Mouse (Mus musculus) embryonic facial prominence, embryonic 13.5 days (tissue): ENCODE data around the gene Lsm10. TPM values are rescaled to one million over a fixed set of nuclear protein-coding genes. Genes with fewer than 3 reads are reported as not detected.
A peak's percentile ranks its signal among the peaks of the same experiment; 100 is the strongest.

Experiments
- ATAC-seq: fragments of 200-750 bp; cut with Nextera tagmentation; 2 replicates; pipeline ENCODE4 v1.8.0; 2017; ENCODE audit warnings: low read depth; ENCODE audit not compliant: insufficient number of reproducible peaks, insufficient read depth, low FRiP score, low TSS enrichment
- H3K27ac ChIP-seq: fragments of 300-500 bp; sonication (generic); 2 replicates; pipeline ENCODE4 v1.5.1; 2015; ENCODE audit warnings: moderate library complexity, mild to moderate bottlenecking, inconsistent platforms
- H3K27me3 ChIP-seq: fragments of 300-500 bp; sonication (generic); 2 replicates; pipeline ENCODE4 v1.6.1; 2015; ENCODE audit warnings: mild to moderate bottlenecking, inconsistent platforms
- H3K36me3 ChIP-seq: fragments of 300-500 bp; sonication (generic); 2 replicates; pipeline ENCODE4 v1.6.1; 2015; ENCODE audit warnings: mild to moderate bottlenecking, inconsistent platforms
- H3K4me1 ChIP-seq: fragments of 300-500 bp; sonication (generic); 2 replicates; pipeline ENCODE4 v1.6.1; 2015; ENCODE audit warnings: inconsistent platforms
- H3K4me2 ChIP-seq: fragments of 300-500 bp; sonication (generic); 2 replicates; pipeline ENCODE4 v1.6.1; 2015; ENCODE audit warnings: moderate library complexity, mild to moderate bottlenecking, inconsistent platforms
- H3K4me3 ChIP-seq: fragments of 300-500 bp; sonication (generic); 2 replicates; pipeline ENCODE4 v1.5.1; 2015; ENCODE audit warnings: mild to moderate bottlenecking, inconsistent platforms
- H3K9ac ChIP-seq: fragments of 300-500 bp; sonication (generic); 2 replicates; pipeline ENCODE4 v1.6.1; 2015; ENCODE audit warnings: mild to moderate bottlenecking, inconsistent platforms
- H3K9me3 ChIP-seq: fragments of 300-500 bp; sonication (generic); 2 replicates; pipeline ENCODE4 v1.6.1; 2016; ENCODE audit warnings: inconsistent platforms
- WGBS: fragments of 180-500 bp; shearing (Covaris S2); methylation state at CpG from one replicate; pipeline ENCODE4 v1.1.7; 2015; ENCODE audit warnings: mixed read lengths; 5-methylcytosine and 5-hydroxymethylcytosine counted together
- polyA plus RNA-seq: library from polyadenylated mRNA; unstranded; fragments of >200 nt; fragmentation: Nextera tagmentation; extraction: Ambion mirVana; gene quantifications from 2 replicates; pipeline ENCODE4 v1.2.1, GENCODE M21; 2015

Gene Lsm10
- 46.7 and 50.3 TPM in 2 replicates for polyA plus RNA-seq

GRCm38 (mm10) chr4:126096464-126097111 lies at the start of gene Lsm10:
Lsm10 (plus strand) TSS chr4:126096623.
- peak within 1 kb of the TSS; percentile 82 for H3K27ac ChIP-seq
- 0 out of 2 replicates have a peak, but pooled peaks cover 14% of the 10 kb centered on the region for H3K36me3 ChIP-seq
- H3K4me1 ChIP-seq = 0 out of 2 replicates have a peak, but pooled peaks cover 2% of the 10 kb centered on the region
- peak within 1 kb of the TSS; percentile 61 for H3K4me2 ChIP-seq
- ATAC-seq = peak; percentile 97
- H3K27me3 ChIP-seq = no peaks in the 10 kb centered on the region
- H3K9me3 ChIP-seq = no peaks in the 10 kb centered on the region
- peak within 1 kb of the TSS; percentile 79 for H3K9ac ChIP-seq
- 4% methylated on average over 37 of the region's 37 CpGs for WGBS
- H3K4me3 ChIP-seq = peak within 1 kb of the TSS; percentile 66

GRCm38 (mm10) chr4:126046851-126047585 lies 49.4 kb upstream of the Lsm10 start, which contains the start of gene Mrps15:
Mrps15 (plus strand) TSS chr4:126046925.
- ATAC-seq = peak; percentile 89
- H3K9me3 ChIP-seq = no peaks in the 10 kb centered on the region
- peak within 1 kb of the TSS; percentile 92 for H3K9ac ChIP-seq
- peak within 1 kb of the TSS; percentile 81 for H3K27ac ChIP-seq
- H3K4me2 ChIP-seq = peak within 1 kb of the TSS; percentile 89
- H3K4me3 ChIP-seq = peak within 1 kb of the TSS; percentile 98
- under 1% methylated on average over 56 of the region's 56 CpGs for WGBS
- H3K36me3 ChIP-seq = peaks cover 28% of the 10 kb centered on the region
- peaks cover 16% of the 10 kb centered on the region for H3K4me1 ChIP-seq
- H3K27me3 ChIP-seq = no peaks in the 10 kb centered on the region

DNA sequence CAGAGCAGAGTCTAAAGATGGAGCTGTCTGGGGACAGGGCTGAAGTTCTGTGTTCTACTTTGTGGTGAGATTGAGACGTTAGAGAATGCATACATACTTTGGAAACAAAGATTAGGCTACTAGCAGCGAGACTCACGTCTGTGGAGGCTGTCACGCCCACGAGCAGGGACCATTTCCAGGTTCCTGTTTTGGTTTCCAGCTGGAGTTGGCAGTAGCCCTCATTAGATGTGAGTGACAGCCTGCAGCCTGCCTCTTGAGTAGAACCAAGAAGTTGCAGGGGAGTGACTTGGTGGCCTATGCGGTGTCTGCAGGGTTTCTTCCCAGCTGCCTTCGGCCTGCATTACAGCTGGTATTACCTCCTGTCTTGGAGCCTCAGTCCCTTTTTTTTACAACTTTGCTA lies 44.8 kb upstream of the Lsm10 start:
- no peak overlapping the region for H3K27ac ChIP-seq
- H3K27me3 ChIP-seq = no peaks in the 10 kb centered on the region
- no peak overlapping the region for H3K9ac ChIP-seq
- ATAC-seq = no peak
- WGBS = 85% methylated on average over 7 of the region's 7 CpGs
- no peak overlapping the region for H3K4me2 ChIP-seq
- peaks cover 16% of the 10 kb centered on the region for H3K4me1 ChIP-seq
- no peak overlapping the region for H3K4me3 ChIP-seq
- no peaks in the 10 kb centered on the region for H3K9me3 ChIP-seq
- H3K36me3 ChIP-seq = peaks cover 70% of the 10 kb centered on the region

DNA sequence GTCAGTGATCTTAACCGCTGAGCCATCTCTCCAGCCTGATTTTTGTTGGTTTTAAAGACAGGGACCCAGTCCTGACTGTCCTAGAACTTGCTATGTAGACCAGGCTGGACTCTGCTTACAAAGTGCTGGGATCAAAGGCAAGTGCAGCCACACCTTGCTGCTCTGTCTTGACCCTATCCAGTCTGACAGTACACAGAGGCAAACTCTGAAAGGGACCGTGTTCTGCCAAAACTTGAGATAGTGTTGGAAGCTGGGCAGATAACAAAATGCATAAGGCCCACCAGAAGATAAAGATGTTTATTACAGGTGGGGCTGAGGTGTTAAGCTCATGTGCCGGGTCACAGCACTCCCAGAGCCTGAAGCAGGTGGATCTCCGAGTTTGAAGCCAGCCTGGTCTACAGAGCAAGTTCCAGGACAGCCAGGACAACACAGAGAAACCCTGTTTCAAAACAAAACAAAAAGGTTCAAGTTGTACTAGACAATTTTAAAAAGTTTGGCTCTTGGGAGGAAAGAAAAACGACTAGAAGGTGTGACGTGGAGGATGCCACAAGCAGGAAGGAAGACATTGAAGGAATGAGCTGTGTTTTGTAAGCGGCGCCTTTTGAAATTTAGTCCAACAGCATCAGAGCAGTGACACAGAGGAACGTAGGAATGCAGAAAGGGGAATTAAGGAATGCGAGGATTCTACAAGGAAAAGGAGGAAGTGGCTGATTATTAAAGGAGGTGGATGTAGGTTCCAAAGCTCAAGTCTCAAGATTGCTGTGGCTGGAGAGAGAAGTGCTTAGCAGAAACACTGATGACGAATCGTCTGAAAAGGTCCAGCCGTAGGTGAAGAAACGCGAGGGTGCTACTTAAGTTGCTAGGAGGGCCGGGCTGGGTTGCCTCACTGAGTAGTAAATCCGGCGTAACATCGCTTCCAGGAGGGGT lies 39.0 kb upstream of the Lsm10 start:
- Histone ChIP-seq H3K9ac (peak overlapping the region; percentile 78), H3K9me3 (no peaks in the 10 kb centered on the region), H3K4me3 (peak overlapping the region; percentile 69), H3K27me3 (no peaks in the 10 kb centered on the region), H3K4me2 (peak overlapping the region; percentile 86), H3K4me1 (peaks cover 18% of the 10 kb centered on the region), H3K27ac (peak overlapping the region; percentile 39; the same call in 1 of the 2 replicates), H3K36me3 (peaks cover 37% of the 10 kb centered on the region)
- no peak for ATAC-seq
- WGBS = 14% methylated on average over 19 of the region's 19 CpGs

DNA sequence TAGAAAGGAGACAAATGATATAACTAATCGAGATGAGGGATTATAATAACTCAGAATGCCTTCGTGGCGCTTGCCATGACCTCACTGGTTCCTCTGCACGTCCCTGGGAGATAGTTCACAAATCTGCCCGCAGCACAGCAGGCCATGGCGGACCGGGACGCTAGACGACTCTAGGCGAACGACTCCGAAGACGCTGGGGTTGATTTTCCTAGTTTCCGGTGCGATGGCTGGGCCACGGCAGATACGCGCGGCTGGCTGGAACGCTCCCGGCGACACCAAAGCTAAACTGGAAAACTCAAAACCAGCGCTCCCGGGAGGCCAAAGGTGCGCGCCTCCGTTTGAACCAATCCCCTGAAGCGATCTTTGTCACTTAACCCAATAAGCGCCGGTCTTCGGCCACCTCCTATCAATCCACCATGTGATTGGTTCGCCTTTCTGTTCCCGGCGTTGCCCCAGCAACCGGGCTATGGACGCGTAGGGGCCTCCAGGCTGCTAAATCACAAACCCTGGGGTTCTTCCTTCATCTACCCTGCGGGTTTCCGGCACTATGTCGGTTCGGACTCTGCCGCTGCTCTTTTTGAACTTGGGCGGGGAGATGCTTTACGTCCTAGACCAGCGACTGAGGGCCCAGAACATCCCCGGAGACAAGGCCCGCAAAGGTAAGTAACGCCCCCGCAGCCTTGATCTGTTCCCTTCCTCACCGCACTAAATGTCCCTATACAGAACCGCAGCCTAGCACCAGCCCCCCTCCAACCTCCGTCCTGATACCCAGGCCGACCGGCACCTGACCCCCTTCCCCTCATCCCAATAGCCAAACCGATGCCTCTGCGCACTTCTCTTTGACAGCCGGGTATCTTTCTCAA lies 38.1 kb upstream of the Lsm10 start, which contains the start of gene Oscp1:
TSS of gene Oscp1 (plus strand) at position 432 of the 863 bp plus-strand sequence.
- WGBS = under 1% methylated on average over 57 of the region's 57 CpGs
- H3K4me3 ChIP-seq = peak within 1 kb of the TSS; percentile 69
- H3K4me2 ChIP-seq = peak within 1 kb of the TSS; percentile 86
- H3K4me1 ChIP-seq = peaks cover 18% of the 10 kb centered on the region
- peak within 1 kb of the TSS; percentile 39; the same call in 1 of the 2 replicates for H3K27ac ChIP-seq
- H3K36me3 ChIP-seq = peaks cover 30% of the 10 kb centered on the region
- peak; percentile 92 for ATAC-seq
- H3K9me3 ChIP-seq = no peaks in the 10 kb centered on the region
- H3K9ac ChIP-seq = peak within 1 kb of the TSS; percentile 78
- H3K27me3 ChIP-seq = no peaks in the 10 kb centered on the region

- no peak overlapping the region for H3K27ac ChIP-seq
- H3K27me3 ChIP-seq = no peaks in the 10 kb centered on the region
- ATAC-seq = no peak
- H3K4me2 ChIP-seq = peak overlapping the region; percentile 86
- WGBS = 40% methylated on average over 9 of the region's 9 CpGs
- no peaks in the 10 kb centered on the region for H3K9me3 ChIP-seq
- peak overlapping the region; percentile 78 for H3K9ac ChIP-seq
- peak overlapping the region; percentile 69 for H3K4me3 ChIP-seq
- peaks cover 24% of the 10 kb centered on the region for H3K36me3 ChIP-seq
- H3K4me1 ChIP-seq = peaks cover 18% of the 10 kb centered on the region
Measured at GRCm38 (mm10) chr4:126058997-126059362, 37.4 kb upstream of the Lsm10 start.

DNA sequence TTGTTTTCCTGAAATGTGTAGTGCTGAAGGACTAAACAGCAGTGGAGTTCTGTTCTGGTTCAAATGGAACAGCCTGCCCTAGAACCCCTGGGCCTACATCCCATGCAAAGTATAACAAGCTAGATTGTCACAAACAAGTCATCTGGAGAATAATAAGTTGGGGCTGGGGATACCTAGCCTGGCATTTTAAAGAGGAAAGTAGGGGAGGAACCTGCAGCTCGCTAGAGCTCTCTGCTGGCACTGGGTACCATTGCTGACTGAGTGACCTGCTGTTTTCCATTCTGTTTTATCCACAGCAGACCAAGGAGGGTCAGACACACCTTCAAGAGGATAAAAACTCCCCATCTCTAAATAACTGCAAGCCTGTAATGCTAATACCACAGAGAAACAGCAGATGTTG lies 33.6 kb upstream of the Lsm10 start:
- ATAC-seq = no peak
- Histone ChIP-seq H3K27ac (no peak overlapping the region), H3K4me3 (no peak overlapping the region), H3K4me2 (no peak overlapping the region), H3K9me3 (no peaks in the 10 kb centered on the region), H3K4me1 (peaks cover 10% of the 10 kb centered on the region), H3K27me3 (no peaks in the 10 kb centered on the region), H3K36me3 (no peaks in the 10 kb centered on the region), H3K9ac (no peak overlapping the region)
- WGBS = 41% methylated on average over 1 of the region's 1 CpGs

- no peaks in the 10 kb centered on the region for H3K27me3 ChIP-seq
- H3K4me2 ChIP-seq = no peak overlapping the region
- no peak overlapping the region for H3K27ac ChIP-seq
- H3K9ac ChIP-seq = no peak overlapping the region
- 0 out of 2 replicates have a peak, but pooled peaks cover 2% of the 10 kb centered on the region for H3K4me1 ChIP-seq
- WGBS = 86% methylated on average over 7 of the region's 7 CpGs
- no peaks in the 10 kb centered on the region for H3K9me3 ChIP-seq
- no peaks in the 10 kb centered on the region for H3K36me3 ChIP-seq
- H3K4me3 ChIP-seq = no peak overlapping the region
- ATAC-seq = no peak
Measured at GRCm38 (mm10) chr4:126065241-126065640, 31.2 kb upstream of the Lsm10 start.

DNA sequence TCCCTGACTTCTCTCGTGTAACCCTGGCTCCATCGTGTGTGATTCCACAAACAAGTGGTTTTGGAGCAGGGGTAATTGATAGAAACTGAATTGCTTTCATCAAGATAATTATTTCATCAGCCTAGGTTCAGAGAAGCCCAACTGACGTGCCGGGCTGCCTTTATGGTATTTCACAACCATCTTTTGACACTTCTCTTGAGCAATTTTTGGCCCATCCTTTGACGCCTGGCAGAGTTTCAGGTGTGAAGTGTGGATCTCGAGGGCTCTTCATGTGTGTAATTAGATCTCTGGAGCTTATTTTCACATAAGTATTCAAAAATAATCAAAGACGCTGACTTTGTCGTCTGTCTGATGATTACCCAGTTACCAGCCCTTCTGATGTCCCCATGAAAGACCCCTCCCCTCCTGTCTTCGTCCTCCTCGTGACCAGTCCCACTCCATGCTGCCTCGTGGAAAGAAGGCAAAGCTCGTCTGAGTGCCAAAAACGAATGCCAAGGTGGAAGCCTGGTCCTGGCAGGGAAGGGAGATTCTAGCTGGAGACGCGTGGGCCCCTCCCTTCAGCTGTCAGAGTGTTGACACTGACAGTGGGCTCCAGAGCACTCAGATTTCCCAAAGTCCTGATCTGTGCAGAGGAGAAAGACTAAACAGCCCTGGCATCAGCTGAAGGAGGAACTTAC lies 28.9 kb upstream of the Lsm10 start:
- Histone ChIP-seq H3K27me3 (no peaks in the 10 kb centered on the region), H3K4me2 (no peak overlapping the region), H3K9me3 (no peaks in the 10 kb centered on the region), H3K4me3 (no peak overlapping the region), H3K9ac (no peak overlapping the region), H3K4me1 (no peaks in the 10 kb centered on the region), H3K36me3 (no peaks in the 10 kb centered on the region), H3K27ac (no peak overlapping the region)
- WGBS = 72% methylated on average over 15 of the region's 15 CpGs
- ATAC-seq = no peak

DNA sequence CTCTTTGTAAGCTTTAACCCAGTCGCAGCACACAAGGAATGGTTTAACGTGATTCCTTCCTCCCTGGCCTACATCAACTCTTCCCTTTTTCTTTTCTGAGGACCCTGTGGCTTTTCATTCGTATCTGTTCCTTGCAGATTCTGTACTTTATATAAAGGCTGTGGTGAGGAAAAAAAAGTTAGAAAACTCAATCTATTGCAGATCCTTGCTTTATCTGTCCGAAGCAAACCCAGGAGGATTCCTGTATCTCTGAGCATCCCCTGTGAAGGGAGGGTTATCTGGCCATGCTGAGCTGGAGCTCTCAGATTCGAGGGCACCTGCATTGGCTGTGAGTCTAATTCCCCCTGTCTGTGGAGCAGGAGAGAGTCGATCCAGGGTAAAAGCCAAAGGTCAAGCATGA lies 27.6 kb upstream of the Lsm10 start:
- 83% methylated on average over 6 of the region's 6 CpGs for WGBS
- no peak overlapping the region for H3K9ac ChIP-seq
- H3K27ac ChIP-seq = no peak overlapping the region
- no peak overlapping the region for H3K4me2 ChIP-seq
- ATAC-seq = no peak
- no peak overlapping the region for H3K4me3 ChIP-seq
- no peaks in the 10 kb centered on the region for H3K36me3 ChIP-seq
- no peaks in the 10 kb centered on the region for H3K4me1 ChIP-seq
- no peaks in the 10 kb centered on the region for H3K27me3 ChIP-seq
- H3K9me3 ChIP-seq = no peaks in the 10 kb centered on the region
